ENCODE assay signal across 8 mouse cellular contexts in genomic region chr17:33092391-33093193, GRCm38 (mm10). TPM values are rescaled to one million over a fixed set of nuclear protein-coding genes. Genes with fewer than 3 reads are reported as not detected.
DNase-seq lines count a peak whose midpoint lies in the region; ATAC-seq and TF ChIP-seq lines count a peak whose summit lies in the region.

No protein-coding gene starts in this region.

- DNase-seq in MN1 (ENCODE audit: low spot score): peak; percentile 80
- peak; percentile 77 for DNase-seq in cerebellum, adult 8-10 months
- peak; percentile 52 for DNase-seq in forelimb bud, embryonic 11.5 days (ENCODE audit: low read depth, low spot score)
- peak; percentile 84 for DNase-seq in heart, postnatal 4 days
- peak; percentile 72 to 79 for DNase-seq in layer of hippocampus, adult 2 months (ENCODE audit: low spot score in 2 of 2)
- DNase-seq in lung, adult 2 months: peak; percentile 84
- DNase-seq in testis, postnatal 14 days (ENCODE audit: low spot score): peak; percentile 72

- WGBS in lung, adult 2 months: 1% methylated on average over 31 of the region's 31 CpGs
- WGBS in neural tube, embryonic 15.5 days: 2% methylated on average over 31 of the region's 31 CpGs

- H3K4me3 ChIP-seq in layer of hippocampus, adult 2 months: peak overlapping the region; percentile 83
- peak overlapping the region; percentile 100 for H3K4me3 ChIP-seq in lung, adult 2 months (replicated peaks; ENCODE audit: extremely low read depth, low read depth, low read length)
- H3K4me3 ChIP-seq in neural tube, embryonic 15.5 days (replicated peaks): peak overlapping the region; percentile 77

- H3K9me3 ChIP-seq in neural tube, embryonic 15.5 days (replicated peaks): no peaks in the 10 kb centered on the region

- peak overlapping the region; percentile 71 for H3K4me2 ChIP-seq in neural tube, embryonic 15.5 days

- no peaks in the 10 kb centered on the region for H3K27me3 ChIP-seq in neural tube, embryonic 15.5 days (replicated peaks)

- TF ChIP-seq CTCF in layer of hippocampus, adult 2 months (conservative IDR thresholded peaks at IDR 0.05): no peak
- TF ChIP-seq CTCF in lung, adult 2 months (IDR thresholded peaks at IDR 0.05; ENCODE audit: insufficient read depth, low read length): no peak

- no peaks in the 10 kb centered on the region for H3K36me3 ChIP-seq in neural tube, embryonic 15.5 days

- peaks cover 5% of the 10 kb centered on the region for H3K4me1 ChIP-seq in lung, adult 2 months (ENCODE audit: control insufficient read depth, insufficient read depth, low read length)
- H3K4me1 ChIP-seq in neural tube, embryonic 15.5 days: peaks cover 30% of the 10 kb centered on the region

- H3K9ac ChIP-seq in neural tube, embryonic 15.5 days (replicated peaks): peak overlapping the region; percentile 85

- peak; percentile 83 for ATAC-seq in neural tube, embryonic 15.5 days (ENCODE audit: low FRiP score)

- TF ChIP-seq POLR2A in lung, adult 2 months (IDR thresholded peaks at IDR 0.05; ENCODE audit: borderline replicate concordance, extremely low read depth, low read depth, low read length): peak; percentile 52; the same call in 1 of the 2 replicates

- H3K27ac ChIP-seq in layer of hippocampus, adult 2 months: peak overlapping the region; percentile 95
- peak overlapping the region; percentile 93 for H3K27ac ChIP-seq in neural tube, embryonic 15.5 days (replicated peaks)

RNA-seq across cellular contexts. Expression of gene Zfp563, which starts 3.5 kb away (rescaled TPM):
- total RNA-seq in heart, postnatal 4 days (2021): 1 to 10 TPM; 5.7 to 8.6 TPM
- total RNA-seq in layer of hippocampus, adult 2 months (2021): 10 to 100 TPM; 17.3 to 21.8 TPM
- 1.2 and 2.2 TPM in 2 replicates for polyA plus RNA-seq in lung, adult 2 months (2012; rRNA removed)
- polyA plus RNA-seq in neural tube, embryonic 15.5 days (2015; fragmentation: Nextera tagmentation; extraction: Ambion mirVana): 19.6 and 19.8 TPM in 2 replicates

RNA-seq across cellular contexts. Expression of gene 4921501E09Rik, which starts 24.7 kb away (rescaled TPM):
- total RNA-seq in heart, postnatal 4 days (2021): not detected
- total RNA-seq in layer of hippocampus, adult 2 months (2021): not detected
- not detected in 2 replicates for polyA plus RNA-seq in lung, adult 2 months (2012; rRNA removed)
- polyA plus RNA-seq in neural tube, embryonic 15.5 days (2015; fragmentation: Nextera tagmentation; extraction: Ambion mirVana): not detected in 2 replicates

RNA-seq across cellular contexts. Expression of gene Morc2b, which starts 46.9 kb away (rescaled TPM):
- total RNA-seq in heart, postnatal 4 days (2021): under 1 TPM in 1 of 2 experiments, not detected in 1; 0.10 TPM
- 1 to 10 TPM; 3.2 to 3.4 TPM for total RNA-seq in layer of hippocampus, adult 2 months (2021)
- polyA plus RNA-seq in lung, adult 2 months (2012; rRNA removed): not detected in 2 replicates
- polyA plus RNA-seq in neural tube, embryonic 15.5 days (2015; fragmentation: Nextera tagmentation; extraction: Ambion mirVana): 0.74 and 1.2 TPM in 2 replicates

RNA-seq across cellular contexts. Expression of gene Zfp763, which starts 59.4 kb away (rescaled TPM):
- 1 to 10 TPM; 5.1 to 5.8 TPM for total RNA-seq in heart, postnatal 4 days (2021)
- total RNA-seq in layer of hippocampus, adult 2 months (2021): 10 to 100 TPM; 19.3 to 21.9 TPM
- polyA plus RNA-seq in lung, adult 2 months (2012; rRNA removed): 0.76 and 1.1 TPM in 2 replicates
- polyA plus RNA-seq in neural tube, embryonic 15.5 days (2015; fragmentation: Nextera tagmentation; extraction: Ambion mirVana): 23.7 and 24.7 TPM in 2 replicates

Comparison
In these comparisons a context has a peak if more than half of its experiments do, and no peak if none do; other contexts are left out.
1. Peak in every context shown above with its lines: DNase-seq, ATAC-seq, H3K4me3 ChIP-seq and H3K27ac ChIP-seq.